Mouse (Mus musculus): ENCODE measurements around the gene Yeats2. TPM values are rescaled to one million over a fixed set of nuclear protein-coding genes. Genes with fewer than 3 reads are reported as not detected.
A peak's percentile ranks its signal among the peaks of the same experiment; 100 is the strongest.

Yeats2 gene
- total RNA-seq, 2 experiments from 2014 or later, result 12.4 to 12.5 TPM

GRCm38 (mm10) chr16:20179406-20180175, 38.7 kb downstream of the Yeats2 start:
- no peak for DNase-seq
- intact Hi-C loops (cut with DNase I; ENCODE audit: low total_unique reads), result loop anchor here (10.0 kb wide), 1 partner anchor 455 kb away; no protein-coding TSS in a partner anchor

DNA sequence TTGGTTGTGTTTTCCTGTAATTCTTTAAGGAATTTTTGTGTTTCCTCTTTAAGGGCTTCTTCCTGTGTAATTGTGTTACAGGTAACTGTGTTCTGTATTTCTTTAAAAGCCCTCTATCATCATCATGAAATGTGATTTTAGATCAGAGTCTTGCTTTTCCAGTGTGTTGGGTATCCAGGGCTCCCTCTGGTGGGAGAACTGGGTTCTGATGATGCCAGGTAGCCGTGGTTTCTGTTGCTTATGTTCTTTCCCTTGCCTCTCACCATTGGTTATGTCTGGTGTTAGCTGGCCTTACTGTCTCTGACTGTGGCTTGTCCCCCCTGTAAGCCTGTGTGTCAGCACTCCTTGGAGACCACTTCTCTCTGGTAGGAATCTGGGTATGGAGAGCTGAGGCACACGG, 44.5 kb downstream of the Yeats2 start:
- no peak for DNase-seq
- intact Hi-C loops (cut with DNase I; ENCODE audit: low total_unique reads), result loop anchor here (10.0 kb wide), 1 partner anchor 461 kb away; no protein-coding TSS in a partner anchor

DNA sequence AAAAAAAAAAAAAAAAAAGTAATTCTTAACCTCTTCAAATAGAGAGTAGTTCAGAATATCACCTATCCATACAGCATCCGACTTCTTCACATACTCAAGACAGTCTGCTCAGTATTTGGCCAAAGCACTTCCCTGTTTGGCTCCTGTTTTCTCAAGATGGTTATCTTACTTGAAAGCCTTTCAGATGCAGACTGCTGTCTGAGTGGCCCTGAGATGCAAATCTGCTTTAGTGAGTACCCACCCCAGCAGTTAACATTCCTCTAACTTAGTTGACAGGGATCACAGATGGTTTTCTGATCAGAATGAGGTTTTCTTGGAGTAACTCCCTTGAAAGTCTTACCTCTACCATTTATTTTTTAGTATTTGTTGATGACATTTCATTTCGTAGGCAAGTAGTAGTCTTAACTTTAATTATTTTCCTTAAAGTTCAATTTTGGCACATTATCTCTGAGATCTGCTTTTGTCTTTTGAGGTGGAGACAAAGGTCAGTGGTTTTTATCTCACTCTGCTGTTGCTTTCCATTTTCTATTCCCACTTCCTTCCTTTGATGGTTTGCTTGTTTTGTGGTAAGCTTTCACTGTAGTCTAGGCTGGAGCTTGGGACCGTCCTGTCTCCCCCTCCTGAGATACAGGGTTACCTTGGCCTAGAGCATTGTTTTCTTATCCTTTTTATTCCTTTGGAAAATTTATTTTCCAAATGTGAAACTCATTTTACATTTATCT, 50.5 kb downstream of the Yeats2 start:
- intact Hi-C loops (cut with DNase I; ENCODE audit: low total_unique reads), result no loop called here
- DNase-seq, result no peak

DNA sequence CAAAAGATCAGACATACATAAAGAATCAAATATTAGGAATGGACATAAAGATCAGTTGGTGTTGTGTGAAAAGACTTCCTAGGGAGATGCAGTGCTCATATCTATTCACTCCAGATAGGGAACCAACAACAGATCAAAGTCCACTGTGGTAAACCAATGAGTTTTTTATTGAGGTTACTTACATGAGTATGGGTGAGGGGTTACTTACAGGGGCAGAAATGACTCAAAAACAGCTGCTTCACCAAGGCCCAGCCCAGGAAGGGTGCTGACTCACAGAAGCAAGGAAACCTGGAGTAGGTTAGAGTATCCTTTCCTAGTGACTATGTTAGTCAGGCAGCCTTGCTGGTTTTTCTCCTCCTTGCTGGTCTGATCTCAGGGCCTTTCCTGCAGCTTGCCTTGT, 51.2 kb downstream of the Yeats2 start:
- intact Hi-C loops (cut with DNase I; ENCODE audit: low total_unique reads), result no loop called here
- DNase-seq, result no peak

DNA sequence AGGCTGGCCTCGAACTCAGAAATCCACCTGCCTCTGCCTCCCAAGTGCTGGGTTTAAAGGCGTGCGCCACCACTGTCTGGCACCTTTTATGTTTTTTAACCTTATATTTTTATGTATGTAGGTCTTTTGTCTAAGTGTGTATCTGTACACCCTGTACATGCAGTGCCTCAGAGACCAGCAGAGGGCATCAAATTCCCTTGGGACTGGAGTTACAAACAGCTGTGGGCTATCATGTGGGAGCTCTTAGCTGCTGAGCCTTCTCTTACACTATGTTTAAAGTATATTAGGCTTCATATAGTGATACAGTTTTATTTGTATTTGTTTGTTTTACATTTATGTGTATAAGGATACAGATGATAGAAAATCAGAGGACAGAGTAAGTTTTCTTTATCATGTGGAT, 54.7 kb downstream of the Yeats2 start:
- no peak for DNase-seq

GRCm38 (mm10) chr16:20196962-20197361, 56.1 kb downstream of the Yeats2 start:
- intact Hi-C loops (cut with DNase I; ENCODE audit: low total_unique reads), result no loop called here
- no peak for DNase-seq

More for the DNA sequence above, 54.7 kb downstream of the Yeats2 start:
- intact Hi-C loops (cut with DNase I; ENCODE audit: low total_unique reads), result no loop called here

DNA sequence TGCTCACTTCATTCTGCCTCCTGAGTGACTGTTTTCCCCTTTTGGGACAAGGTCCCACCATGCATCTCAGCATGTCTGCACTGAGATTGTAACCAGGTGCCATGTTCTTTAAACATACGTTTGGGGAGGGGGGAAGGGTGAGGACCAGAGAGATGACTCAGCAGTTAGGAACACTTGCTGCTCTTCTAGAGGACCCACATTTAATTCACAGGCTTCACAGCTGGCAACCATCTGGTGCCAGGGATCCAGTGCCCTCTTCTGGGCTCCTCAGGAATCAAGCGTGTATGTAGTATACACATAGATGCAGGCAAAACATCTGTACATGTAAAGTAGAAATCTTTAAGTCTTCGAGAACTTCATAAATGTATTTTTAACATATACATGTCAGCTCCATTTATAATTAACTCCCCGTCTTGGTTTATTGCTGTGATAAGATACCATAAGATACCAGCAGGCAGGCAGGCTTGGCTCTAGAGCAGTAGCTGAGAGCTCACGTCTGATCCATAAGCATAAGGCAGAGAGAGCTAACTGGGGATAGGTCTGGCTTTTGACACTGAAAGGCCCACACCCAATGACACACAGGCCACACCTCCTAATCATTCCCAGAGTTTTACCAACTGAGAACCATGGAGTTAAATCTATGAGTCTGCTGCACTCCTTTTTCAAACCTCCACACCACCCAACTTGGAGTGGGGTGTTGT, 58.8 kb downstream of the Yeats2 start:
- intact Hi-C loops (cut with DNase I; ENCODE audit: low total_unique reads), result no loop called here

DNA sequence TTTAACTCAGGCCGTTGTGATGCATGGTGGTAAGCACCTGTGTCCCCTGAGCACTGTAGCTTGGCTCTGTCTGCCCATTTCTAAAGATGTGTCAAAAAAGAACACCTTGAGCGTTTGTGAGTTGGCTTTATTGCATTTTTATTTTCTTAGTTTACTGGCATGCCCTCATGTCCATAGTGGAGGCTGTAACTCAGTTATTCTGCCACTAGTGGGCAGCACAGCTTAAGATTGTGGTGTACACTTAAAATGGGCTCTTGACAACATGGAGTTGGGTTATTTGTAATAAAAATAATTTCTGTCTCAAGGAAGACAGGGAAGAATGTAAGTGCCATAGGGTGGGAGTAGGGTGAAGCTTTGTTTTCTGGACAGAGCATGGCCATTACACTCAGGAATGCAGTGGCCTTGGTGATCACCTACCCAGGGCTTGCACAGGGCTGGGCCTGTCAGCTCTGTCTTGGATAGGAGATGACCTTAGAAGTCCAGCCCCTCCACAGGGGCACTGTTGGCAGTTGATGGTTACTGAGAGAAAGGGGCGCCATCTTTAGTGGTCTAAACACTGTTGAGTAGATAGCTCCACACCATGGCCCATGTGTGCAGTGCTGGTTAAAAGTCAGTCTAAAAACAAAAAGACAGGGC, 72.8 kb downstream of the Yeats2 start:
- intact Hi-C loops (cut with DNase I; ENCODE audit: low total_unique reads), result no loop called here
- peak; percentile 28 for DNase-seq

More for the DNA sequence above, 58.8 kb downstream of the Yeats2 start:
- DNase-seq, result no peak

GRCm38 (mm10) chr16:20222726-20223125, 81.9 kb downstream of the Yeats2 start:
- DNase-seq, result no peak
- intact Hi-C loops (cut with DNase I; ENCODE audit: low total_unique reads), result no loop called here

- intact Hi-C loops (cut with DNase I; ENCODE audit: low total_unique reads), result loop anchor here (5.0 kb wide), 1 partner anchor 61 kb away; no protein-coding TSS in a partner anchor
- no peak for DNase-seq
Measured at GRCm38 (mm10) chr16:20226676-20227075, 85.8 kb downstream of the Yeats2 start.

- intact Hi-C loops (cut with DNase I; ENCODE audit: low total_unique reads), result loop anchor here (5.0 kb wide), 1 partner anchor 60 kb away; no protein-coding TSS in a partner anchor
- no peak for DNase-seq
Measured at GRCm38 (mm10) chr16:20227504-20227903, 86.6 kb downstream of the Yeats2 start.

DNA sequence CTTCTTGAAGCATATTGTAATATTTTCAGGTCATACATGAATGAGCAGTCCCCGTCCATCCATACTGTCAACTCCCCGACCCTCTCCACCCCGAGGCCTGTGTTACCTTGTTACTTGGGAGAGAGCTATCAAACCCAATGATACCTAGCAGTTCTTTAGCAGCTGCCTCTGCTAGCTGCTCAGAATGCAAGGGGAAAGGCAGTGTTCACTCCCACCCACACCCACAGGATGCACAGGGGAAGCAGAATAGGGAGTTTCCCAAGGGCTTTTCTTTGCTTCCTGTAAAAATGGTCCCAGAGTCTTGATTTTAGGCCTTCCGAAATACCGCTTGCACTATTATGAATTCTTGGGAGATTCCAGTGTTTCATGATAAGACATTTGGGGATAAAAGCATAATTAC, 87.3 kb downstream of the Yeats2 start:
- intact Hi-C loops (cut with DNase I; ENCODE audit: low total_unique reads), result loop anchor here (5.0 kb wide), 1 partner anchor 59 kb away; no protein-coding TSS in a partner anchor
- DNase-seq, result no peak

DNA sequence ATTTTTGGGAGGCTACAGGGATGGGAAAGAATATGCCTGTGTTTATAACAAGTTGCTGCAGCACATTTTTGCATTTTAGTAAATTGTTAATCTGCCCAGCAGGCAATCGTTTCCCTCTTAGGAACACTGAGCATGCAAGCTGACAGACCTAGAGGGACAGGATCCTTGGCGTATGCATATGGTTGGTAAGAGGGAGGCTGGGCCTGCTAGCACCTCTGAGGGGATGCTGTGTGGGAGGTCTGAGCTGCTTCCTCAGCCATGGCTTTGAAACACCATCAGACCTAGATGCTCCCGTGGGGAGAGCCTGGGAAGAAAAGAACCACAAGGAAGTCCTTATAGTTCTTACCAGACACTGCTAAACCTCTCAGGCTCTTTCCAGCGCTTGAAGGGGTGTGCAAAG, 93.5 kb downstream of the Yeats2 start:
- DNase-seq, result no peak
- intact Hi-C loops (cut with DNase I; ENCODE audit: low total_unique reads), result no loop called here

- no peak for DNase-seq
- intact Hi-C loops (cut with DNase I; ENCODE audit: low total_unique reads), result no loop called here
Measured at GRCm38 (mm10) chr16:20237426-20237825, 96.6 kb downstream of the Yeats2 start.

- intact Hi-C loops (cut with DNase I; ENCODE audit: low total_unique reads), result no loop called here
- DNase-seq, result no peak
Measured at GRCm38 (mm10) chr16:20238646-20239045, 97.8 kb downstream of the Yeats2 start.

DNA sequence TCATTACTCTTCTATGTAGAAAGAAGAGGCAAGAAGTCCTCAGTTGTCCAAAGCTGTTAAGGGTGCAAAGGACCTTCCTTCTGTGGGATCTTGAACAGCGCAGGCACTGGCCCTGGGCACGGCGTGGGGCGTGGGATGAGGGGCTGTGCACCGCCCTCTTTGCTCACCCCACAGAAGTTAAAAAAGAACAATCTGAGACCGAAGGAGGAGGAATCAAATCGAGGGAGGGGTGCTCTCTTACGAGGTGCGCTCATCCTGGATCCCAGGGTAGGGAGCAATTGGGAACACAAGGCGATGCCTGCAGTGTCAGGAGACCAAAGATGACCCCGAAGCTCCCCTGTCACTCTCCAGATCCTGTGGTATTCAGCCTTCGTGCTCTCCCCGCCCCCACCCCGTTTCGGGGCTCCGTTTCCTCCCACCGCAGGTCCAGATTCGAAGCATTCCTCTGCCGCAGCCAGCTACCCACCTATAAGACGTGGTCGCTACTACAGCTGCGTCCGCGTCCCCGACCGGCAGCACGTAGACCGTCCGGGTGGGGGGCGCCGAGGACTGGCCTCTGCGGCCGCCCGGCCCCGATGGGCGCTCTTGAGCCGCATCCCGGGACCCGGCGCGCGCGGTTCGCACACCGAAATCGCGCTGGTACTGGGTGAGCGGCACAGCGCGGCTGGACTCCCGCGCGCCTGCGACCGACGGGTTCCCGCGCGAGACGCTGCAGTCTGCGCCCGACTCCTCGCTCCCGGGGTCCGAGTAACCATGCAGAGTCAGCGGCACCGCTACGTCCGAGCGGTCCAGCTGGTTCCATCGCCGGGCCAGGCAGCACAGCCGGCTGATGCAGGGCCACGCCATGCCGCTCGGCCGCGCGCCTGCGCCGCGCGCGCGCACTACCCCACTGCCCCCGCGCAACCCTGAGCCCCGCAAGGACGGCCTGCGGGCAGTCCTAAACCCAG, 99.9 kb downstream of the Yeats2 start, which contains the start of gene Map6d1:
Gene Map6d1 (minus strand): TSS at position 891 of the 947 bp plus-strand sequence.
- intact Hi-C loops (cut with DNase I; ENCODE audit: low total_unique reads), result no loop called here
- DNase-seq, result peak; percentile 31

DNA sequence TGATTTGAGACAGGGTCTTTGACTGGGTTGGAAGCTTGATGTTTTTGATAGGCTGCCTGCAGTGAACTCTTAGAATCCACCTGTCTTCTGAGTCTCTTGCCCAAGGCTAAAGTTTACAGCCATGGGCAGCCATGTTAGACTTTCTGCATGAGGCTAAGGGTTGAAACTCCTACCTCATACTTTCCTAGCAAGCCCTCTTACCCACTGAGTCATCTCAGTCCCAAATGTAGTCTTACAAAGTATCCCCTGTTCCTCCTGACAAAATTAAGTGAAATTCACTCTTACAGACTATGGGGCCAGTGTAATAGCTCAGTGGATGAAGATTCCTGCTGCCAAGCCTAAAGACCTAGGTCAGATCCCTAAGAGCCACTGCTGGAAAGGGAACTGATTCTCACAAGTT, 106.2 kb downstream of the Yeats2 start:
- intact Hi-C loops (cut with DNase I; ENCODE audit: low total_unique reads), result no loop called here

DNA sequence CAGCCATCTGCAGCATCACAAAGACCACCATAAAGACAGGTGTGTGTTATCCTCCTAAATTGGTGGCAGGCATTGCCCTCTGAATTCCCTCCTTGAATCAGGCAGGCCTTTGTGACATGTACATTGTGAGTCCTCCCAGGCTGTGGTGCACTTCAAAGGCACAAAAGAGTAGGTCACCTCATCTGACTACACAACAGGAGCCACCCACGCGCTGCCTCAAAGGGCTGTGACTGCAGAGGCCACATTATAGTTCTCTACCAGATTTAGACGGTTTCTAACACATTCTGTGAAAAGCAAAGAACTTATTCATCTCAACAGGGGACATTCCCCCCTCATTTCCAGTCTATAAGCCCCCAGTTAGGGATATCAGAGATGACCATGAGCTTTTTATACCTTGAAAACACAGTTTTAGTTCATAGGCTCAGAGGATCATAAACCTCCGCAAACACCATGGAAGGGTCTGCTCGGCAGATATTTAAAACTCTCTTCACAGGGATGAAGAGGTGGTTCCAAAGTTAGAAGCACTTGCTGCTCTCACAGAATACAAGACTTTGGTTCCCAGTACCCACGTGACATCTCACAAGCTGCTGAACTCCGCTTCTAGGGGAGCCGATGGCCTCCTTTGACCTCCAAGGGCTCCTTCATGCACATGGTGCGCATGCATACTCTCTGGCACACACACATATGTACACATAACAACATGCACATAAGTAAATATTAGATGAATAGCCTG, 107.7 kb downstream of the Yeats2 start:
- no peak for DNase-seq
- intact Hi-C loops (cut with DNase I; ENCODE audit: low total_unique reads), result no loop called here

More for the DNA sequence above, 106.2 kb downstream of the Yeats2 start:
- no peak for DNase-seq
